ENCODE assay signal across 9 mouse cellular contexts in the genomic region with DNA sequence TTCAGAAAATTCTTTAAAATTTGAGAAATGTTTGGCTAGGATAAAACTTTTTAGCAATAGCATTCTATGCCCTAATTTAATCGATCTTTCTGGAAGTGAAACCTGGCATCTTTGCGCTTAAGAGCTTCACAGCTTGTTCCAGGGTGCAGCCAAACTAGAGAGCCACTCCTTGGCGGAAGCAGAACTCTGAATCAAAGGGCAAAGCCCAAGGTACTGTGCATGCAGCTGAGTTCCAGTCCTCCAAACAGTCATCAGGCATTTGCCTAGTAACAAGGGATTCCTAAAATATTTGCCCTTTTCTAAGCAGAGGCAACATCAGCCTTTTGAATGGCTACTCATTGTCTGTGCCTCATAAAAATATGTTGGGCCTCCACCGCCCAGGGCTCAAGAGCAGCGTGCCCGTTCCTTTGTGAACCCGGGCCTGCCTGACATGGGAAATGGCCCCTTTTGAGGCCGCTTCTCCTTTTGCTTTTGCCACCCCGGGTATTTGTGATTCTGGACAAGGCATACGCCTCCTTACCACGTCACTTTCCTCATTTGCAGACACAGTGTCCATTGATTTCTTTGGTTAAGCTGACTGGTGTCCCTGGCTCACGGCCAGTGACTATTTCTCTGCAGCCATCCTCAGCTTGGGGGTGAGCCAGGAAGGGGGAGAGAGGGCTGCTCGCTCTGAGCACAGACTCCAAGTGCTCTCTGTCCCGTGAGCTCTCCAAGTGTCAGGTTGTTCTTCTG.
DNase-seq lines count a peak whose midpoint lies in the region; ATAC-seq lines count a peak whose summit lies in the region.
"Had no signal": no experiment of that assay in that cellular context is flagged by ENCODE, and none has a peak within 500 bp of the region (broad histone marks: within the 10 kb centered on the region; RNA-seq: fewer than 3 reads in every experiment).

No protein-coding gene starts in this region.

- intact Hi-C loops in left cerebral cortex, postnatal 14 days (cut with DNase I): loop anchor here (10.0 kb wide), 1 partner anchor 243 kb away; no protein-coding TSS in a partner anchor

- no peak overlapping the region for H3K4me2 ChIP-seq in hindbrain, embryonic 16.5 days (ENCODE audit: low read length)

- no peak overlapping the region for H3K4me3 ChIP-seq in hindbrain, embryonic 16.5 days (ENCODE audit: low read length)

- peak; percentile 74 for DNase-seq in retina, postnatal 1 day
- no peak for DNase-seq in retina, embryonic 14.5 days (ENCODE audit: low spot score)
- DNase-seq in embryo, embryonic 10.5 days (ENCODE audit: low spot score): peak; percentile 48
- peak; percentile 74 to 85 for DNase-seq in left cerebral cortex, postnatal 14 days (ENCODE audit: low spot score in 2 of 2)
- DNase-seq in right cerebral cortex, adult 18-20 months: peak; percentile 78
- DNase-seq in thymus, adult 18-20 months: no peak
- no peak for DNase-seq in thymus, postnatal 4 days

- peaks cover 6% of the 10 kb centered on the region; the same call in 1 of the 2 replicates for H3K4me1 ChIP-seq in hindbrain, embryonic 16.5 days (ENCODE audit: control insufficient read depth, insufficient read depth, low read depth, low read length)

- H3K27ac ChIP-seq in hindbrain, embryonic 16.5 days (ENCODE audit: low read depth, low read length): peak overlapping the region; percentile 35; the same call in 1 of the 2 replicates
- H3K27ac ChIP-seq: kidney, postnatal 0 days had no signal

- peak; percentile 92 for ATAC-seq in hindbrain, embryonic 16.5 days

- H3K27me3 ChIP-seq in hindbrain, embryonic 16.5 days (replicated peaks; ENCODE audit: control insufficient read depth, insufficient read depth, low read length): no peaks in the 10 kb centered on the region

- H3K9ac ChIP-seq in hindbrain, embryonic 16.5 days (ENCODE audit: low read depth, low read length): no peak overlapping the region

- no peaks in the 10 kb centered on the region for H3K36me3 ChIP-seq in hindbrain, embryonic 16.5 days (ENCODE audit: control insufficient read depth, insufficient read depth, low read length)

- 31% methylated on average over 14 of the region's 14 CpGs for WGBS in hindbrain, embryonic 16.5 days

- H3K9me3 ChIP-seq in hindbrain, embryonic 16.5 days (ENCODE audit: control insufficient read depth, low read length): no peaks in the 10 kb centered on the region

Comparison
In these comparisons a context has a peak if more than half of its experiments do, and no peak if none do; other contexts are left out.
1. DNase-seq: peak in retina, postnatal 1 day (single experiment), embryo, embryonic 10.5 days (single experiment), left cerebral cortex, postnatal 14 days (2 of 2) and right cerebral cortex, adult 18-20 months (single experiment); none in retina, embryonic 14.5 days (single experiment), thymus, adult 18-20 months (0 of 2) and thymus, postnatal 4 days (single experiment).